Mouse (Mus musculus) right cerebral cortex, postnatal 36 days (tissue): ENCODE results near the gene Lsr.
A peak's percentile ranks its signal among the peaks of the same experiment; 100 is the strongest.

Experiments
- DNase-seq, 2 experiments: peaks; one replicate each; pipeline ENCODE4 v3.0.0; 2022; ENCODE audit warnings: low spot score in 2 of 2, mixed read lengths in 1 of 2

The Lsr gene

DNA sequence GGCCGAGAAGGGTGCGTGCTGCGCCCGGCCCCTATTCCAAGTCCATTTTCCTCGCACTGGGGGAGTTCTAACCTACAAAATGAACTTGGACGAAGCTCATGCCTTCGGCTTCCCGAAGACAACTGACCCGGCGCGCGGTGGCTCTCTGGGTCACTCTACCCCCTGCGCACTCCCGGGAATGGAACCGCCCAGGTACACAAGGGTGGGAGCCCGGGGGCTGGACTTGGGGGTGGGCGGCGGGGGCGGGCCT lies at the start of gene Lsr:
Lsr (minus strand) TSS at position 214 of the 250 bp plus-strand sequence.
- DNase-seq = no peak

GRCm38 (mm10) chr7:31017104-31017901 lies 44.0 kb upstream of the Lsr start:
- DNase-seq = peak; percentile 75 to 88

DNA sequence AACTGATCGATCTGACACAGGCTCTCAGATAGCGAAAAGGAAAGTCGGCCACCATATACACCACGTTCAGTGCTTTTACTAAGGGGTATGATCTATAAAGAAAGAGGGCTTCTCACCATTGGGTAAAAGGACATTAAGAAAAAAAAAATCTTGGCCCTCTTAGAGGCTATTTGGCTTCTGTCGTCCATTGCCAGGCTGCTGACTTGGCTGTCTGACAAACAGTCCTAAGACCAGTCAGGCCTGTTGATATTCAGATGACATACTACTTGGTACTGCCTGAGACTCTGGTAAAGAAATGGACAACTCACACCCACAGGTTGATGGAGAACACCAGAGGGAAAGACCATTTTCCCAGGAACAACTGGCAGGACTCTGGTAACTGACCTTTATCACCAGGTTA lies 39.7 kb upstream of the Lsr start:
- DNase-seq = no peak

- DNase-seq = no peak
Observed at GRCm38 (mm10) chr7:31008889-31009288, 35.6 kb upstream of the Lsr start.

- DNase-seq = no peak
Observed at GRCm38 (mm10) chr7:31008175-31008574, 34.9 kb upstream of the Lsr start.

GRCm38 (mm10) chr7:31007775-31008174 lies 34.5 kb upstream of the Lsr start:
- DNase-seq = no peak

- DNase-seq = no peak
Observed at GRCm38 (mm10) chr7:31002650-31003049, 29.4 kb upstream of the Lsr start.

GRCm38 (mm10) chr7:31000505-31001020 lies 27.3 kb upstream of the Lsr start:
- DNase-seq = peak in 1 of 2 experiments; percentile 7

DNA sequence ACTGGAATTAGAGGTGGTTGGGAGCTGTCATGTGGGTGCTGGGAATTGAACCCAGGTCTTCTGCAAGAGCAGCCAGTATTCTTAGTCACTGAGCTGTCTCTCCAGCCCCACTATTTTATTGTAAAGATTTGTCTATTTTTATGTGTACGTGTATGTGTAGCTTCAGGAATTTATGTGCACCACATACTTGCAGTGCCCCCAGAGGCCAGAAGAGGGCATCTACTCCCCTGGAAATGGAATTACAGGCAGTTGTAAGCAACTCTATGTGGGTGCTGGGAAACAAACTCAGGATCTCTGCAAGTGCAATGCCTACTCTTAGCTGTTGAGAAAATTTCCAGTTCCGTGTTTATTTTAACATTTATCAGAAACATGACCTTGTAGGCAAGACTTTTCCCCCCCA lies 23.2 kb upstream of the Lsr start:
- DNase-seq = no peak

GRCm38 (mm10) chr7:30993986-30994385 lies 20.7 kb upstream of the Lsr start:
- no peak for DNase-seq

- no peak for DNase-seq
Observed at GRCm38 (mm10) chr7:30992148-30992547, 18.9 kb upstream of the Lsr start.

DNA sequence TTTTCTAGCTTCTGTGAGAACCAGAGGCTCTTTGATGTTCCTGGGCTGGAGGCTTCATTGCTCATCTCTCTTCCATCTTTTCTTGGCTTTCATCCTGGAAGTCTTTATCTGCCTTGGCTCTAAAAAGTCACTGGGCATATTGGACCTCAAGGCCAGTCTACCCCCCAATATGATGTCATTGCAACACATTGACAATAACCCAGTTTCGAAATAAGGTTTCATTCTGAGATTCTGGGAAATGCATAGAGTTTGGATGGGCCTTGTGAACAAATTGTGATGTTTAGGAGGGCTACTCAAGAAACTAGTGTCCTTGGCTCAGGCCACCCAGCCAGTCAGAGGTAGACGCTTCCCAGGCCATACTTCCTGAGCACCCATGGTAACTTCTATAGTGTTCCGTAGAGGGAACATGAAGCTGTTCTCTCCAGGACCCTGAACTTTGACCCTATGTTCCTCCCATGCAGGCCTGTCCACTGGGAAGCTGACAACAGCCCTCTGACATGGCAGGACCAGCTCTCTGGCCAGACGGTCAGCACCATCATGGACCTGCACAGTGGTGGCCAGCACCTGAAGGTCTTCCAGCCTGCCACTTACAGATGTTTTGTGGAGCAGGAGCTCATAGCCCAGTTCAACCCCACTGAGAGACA lies 15.4 kb upstream of the Lsr start:
- DNase-seq = no peak

DNA sequence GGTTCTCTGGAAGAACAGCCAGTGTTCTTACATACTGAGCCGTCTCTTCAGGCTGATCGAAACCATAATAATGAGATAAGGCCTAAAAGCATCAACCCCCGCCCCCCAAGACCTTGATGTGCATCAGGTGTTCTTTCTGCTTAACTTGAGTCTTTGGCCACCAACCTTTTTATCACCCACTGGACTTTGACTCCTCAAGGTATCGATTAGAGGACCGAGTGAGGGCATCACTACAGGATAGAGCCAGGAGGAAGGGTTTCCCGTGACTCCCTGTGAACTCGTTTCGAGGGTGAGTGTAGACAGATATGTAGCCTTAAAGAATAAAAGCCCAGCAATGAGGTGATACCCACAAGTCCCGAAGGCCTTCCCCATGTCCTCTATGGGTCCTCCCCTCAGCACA lies 12.1 kb upstream of the Lsr start:
- DNase-seq = no peak

- DNase-seq = no peak
Observed at GRCm38 (mm10) chr7:30981703-30982102, 8.4 kb upstream of the Lsr start.

GRCm38 (mm10) chr7:30973501-30974289 lies 431 bp upstream of the Lsr start, which contains the start of gene Fam187b:
TSS of gene Fam187b (plus strand) at chr7:30973790.
- peak in 1 of 2 experiments; percentile 41 for DNase-seq

GRCm38 (mm10) chr7:30972426-30973250 lies 626 bp downstream of the Lsr start:
- DNase-seq = no peak

DNA sequence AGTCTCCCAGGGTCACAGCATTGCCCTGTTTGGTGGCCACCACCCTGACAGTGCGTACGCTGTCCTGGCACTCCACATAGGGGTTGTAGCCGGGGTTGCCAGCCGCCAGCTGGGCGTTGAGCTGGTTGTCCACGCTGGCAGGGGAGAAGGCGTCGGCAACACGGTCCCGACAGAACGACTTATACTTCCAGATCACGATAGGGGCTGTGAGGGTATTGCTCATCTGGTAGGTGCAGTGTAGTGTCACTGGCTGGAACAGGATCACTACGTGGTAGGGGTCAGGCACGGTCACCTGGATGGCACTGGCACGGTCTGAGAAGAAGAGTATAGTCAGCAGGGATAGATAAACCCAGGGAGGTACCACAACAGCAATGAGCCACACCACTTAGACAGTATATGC lies 1.4 kb downstream of the Lsr start:
- DNase-seq = no peak

GRCm38 (mm10) chr7:30969174-30969573 lies 4.1 kb downstream of the Lsr start:
- DNase-seq = no peak

DNA sequence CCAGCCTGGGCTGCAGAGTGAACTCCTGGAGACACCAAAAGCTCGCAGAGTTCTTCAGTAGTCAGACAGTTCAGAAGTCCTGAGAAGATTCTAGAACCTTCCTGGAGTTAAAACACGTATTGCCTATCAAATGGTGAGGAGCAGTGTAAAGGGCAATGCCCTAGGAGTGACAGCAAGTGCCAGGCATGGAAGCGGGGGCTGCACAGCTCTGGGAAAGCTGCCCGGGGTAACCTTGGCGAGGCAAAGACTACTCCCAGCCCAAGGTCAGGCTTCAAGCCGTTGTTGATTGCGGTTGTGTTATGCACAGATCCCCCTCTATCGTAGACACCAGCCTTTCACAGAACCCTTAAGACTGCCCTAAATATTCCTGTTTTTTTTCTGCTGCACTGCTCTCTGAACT lies 4.7 kb downstream of the Lsr start:
- DNase-seq = no peak

- DNase-seq = no peak
Observed at GRCm38 (mm10) chr7:30966657-30967056, 6.6 kb downstream of the Lsr start.

GRCm38 (mm10) chr7:30965677-30966076 lies 7.6 kb downstream of the Lsr start:
- DNase-seq = no peak

GRCm38 (mm10) chr7:30964366-30964765 lies 8.9 kb downstream of the Lsr start:
- no peak for DNase-seq
